Mouse (Mus musculus) lung, postnatal 14 days (tissue): ENCODE results near the gene Npff.
A peak's percentile ranks its signal among the peaks of the same experiment; 100 is the strongest.

Experiments used
- DNase-seq: peaks from one replicate; pipeline ENCODE4 v3.0.0; 2021

Gene Npff

DNA sequence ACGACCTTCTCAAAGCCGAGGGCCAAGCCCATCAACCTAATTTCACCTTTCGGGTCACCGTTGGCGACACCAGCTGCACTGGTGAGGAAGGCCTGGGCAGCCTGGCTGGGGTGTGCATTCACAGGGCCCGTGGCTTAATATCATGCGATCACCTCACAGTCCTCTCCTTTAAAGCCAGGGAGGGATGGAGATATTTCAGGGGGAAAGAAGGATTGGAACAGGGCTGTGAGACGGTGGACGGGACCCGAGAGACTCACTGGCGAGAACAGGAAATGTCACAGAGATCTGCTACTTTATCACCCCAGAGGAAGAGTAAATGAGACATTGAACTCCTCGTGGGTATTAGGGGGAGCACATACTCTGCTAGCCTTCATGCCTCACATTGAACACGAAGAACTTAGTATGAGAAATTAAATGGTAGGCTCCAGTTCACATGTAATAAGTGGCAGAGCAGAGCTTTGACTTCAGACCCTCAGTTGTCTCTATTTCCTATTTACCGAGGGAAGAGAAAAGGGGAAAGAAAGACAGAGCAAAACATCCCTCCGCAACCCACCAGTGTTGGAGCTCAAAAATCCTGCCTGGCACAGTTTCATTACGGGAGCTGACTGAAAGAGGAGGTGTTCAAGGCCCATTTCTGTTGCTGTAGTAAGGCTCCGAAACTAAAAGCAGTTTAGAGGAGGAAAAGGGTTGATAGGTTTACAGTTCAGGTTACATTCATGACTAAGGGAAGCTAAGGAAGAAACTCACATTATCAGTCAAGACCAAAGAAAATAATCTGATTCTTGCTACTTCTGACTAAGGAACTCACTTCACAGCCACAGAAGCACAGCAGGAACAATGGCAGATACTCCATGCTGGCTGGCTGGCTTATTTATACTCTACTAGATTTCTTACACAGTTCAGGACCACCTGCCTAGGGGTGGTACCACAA is 5.3 kb downstream of the Npff start:
- DNase-seq: no peak

DNA sequence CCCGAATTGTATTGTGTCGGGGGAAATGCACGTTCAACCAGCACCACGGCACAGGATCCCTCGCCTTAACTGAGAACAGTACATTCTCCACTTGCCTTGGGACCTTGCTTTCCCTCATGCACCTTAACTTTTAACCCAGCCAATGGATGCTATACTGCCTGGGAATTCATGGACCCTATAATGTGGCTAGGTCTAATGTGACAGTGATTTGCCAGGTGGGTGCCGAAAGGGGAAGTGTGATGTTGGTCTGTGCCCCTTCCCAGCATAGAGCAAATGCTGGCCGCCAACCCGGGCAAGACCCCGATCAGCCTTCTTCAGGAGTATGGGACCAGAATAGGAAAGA is 5.9 kb downstream of the Npff start:
- no peak for DNase-seq

DNA sequence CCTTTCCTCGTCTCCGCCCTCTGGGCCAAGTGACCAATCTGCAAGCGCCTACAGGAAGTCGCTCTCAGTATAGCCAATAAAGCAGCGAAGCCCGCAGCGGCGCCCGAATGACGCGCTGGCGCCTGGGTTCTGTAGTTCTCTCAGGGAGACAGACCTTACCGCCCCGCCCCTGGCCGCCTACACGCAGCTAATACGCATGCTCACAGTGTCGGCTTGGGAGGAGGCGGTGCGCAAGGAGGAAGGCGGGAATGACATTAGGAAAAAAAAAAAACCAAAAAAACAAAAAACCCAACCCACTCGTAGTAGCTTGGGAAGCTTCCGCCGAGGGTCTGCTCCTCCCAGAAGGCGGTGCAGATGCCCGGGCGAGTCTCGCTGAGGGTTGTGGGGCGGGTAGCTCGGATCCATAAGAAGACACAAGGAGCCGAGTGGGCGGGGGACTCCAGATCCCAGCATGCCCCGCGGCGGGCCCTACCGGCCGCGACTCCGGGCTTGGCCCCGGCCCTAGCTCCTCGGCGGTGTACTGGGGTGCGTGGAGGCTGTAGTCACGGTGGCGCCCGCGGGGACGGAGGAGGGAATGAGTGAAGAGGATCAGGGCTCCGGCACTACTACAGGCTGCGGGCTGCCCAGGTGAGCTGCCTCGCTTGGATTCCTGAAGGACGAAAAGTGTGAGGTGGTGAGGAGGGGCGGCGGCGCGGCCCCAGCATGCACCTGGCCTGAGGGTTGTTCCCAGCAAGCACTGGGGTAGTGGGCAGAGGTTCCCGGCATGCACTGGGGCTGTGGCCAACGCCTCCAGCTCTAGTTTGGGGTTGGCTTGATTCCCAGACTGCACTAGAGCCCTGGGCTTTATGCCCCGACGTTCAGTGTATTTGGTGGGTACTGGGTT is 6.5 kb downstream of the Npff start, which contains the start of gene Tarbp2:
TSS of gene Tarbp2 (plus strand) at position 217 of the 883 bp plus-strand sequence.
- peak; percentile 99 for DNase-seq

DNA sequence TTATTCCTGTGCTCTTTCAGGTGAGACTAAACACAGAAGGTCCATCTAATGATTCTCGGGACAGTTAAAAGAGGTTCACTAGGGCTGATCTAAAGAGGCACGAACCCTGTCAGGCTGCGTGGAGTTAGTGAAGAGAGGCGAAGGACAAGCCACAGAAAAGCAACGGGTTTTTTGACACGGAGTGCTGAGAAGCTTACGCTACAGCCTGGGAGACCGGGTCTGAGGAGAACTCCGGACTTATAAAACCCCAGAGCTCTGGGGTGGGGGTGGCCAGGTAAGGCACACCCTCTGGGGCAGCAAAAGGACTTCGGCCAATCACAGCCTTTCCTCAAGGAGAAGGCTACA is 7.1 kb downstream of the Npff start:
- no peak for DNase-seq

DNA sequence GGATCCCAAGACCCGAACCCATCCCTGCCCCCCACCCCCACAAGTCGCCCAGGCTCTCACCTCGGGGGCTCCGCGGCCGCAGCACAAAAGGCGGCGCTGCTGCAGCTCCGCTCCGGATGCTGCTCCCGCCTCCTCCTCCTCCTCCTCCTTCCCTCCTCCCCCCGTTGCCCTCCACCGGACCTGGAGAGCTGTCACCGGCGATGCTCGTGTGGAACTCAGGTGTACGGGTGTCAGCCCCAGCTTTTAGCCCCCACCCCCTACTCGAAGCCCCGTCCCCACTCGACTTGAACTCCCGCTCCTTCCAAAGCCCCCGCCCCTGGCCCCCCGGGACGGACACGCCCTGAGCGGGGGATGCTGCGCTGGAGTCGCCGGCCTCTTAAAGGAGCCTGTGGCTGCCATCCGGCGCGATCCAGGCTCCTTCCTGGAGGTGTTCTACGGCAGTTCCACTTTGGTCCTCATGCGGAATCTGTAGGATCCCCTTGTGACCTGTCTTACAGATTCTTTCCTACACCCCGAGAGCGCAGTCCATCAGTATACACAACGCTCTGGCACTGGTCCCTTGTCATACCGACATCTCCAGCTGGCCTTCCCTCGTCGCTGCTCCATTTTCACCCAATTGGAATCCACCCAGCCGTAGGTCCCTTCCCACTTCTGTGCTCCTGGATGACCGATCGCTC is 7.9 kb downstream of the Npff start, which contains the start of gene Map3k12:
TSS of gene Map3k12 (minus strand) at position 337 of the 677 bp plus-strand sequence.
- DNase-seq: peak; percentile 69

DNA sequence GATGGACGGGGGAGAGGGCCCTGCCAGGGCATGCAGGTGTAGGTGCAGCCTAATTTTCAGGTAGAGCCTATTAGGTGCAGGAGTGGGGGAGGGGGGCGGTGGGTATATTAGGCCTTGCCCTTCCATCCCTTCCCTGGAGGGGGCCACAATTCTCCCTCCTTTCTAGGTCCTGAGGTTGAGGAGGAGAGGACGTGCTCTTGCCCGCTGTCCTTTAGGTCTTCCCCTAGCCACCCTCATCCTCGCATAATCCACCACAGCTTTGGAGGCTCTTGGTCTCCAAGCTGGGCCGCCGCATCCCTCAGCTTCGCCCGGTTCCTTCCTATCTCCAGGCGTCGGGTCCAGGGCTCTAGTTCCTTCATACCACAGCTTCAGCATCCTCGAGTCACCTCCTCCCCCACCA is 8.4 kb downstream of the Npff start:
- no peak for DNase-seq

DNA sequence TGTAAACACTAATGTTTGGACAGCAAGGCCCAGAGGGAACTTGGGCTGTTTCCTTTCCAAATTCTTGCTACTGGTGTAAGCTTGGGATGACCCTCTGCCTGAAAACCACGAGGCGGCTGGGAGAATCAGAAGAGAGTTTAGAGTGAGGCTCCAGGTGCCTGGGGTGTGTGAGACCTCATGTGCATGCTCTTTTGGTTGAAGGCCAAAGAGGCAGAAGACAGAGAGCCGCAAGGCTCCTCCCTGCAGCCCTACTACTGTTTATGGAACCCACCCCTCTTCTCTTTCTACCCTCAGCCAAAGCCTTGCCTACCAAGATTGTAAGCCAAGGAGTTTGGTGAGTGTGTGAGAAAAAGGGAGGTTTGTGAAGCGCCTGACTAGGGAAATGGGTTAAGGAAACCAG is 9.0 kb downstream of the Npff start:
- no peak for DNase-seq

DNA sequence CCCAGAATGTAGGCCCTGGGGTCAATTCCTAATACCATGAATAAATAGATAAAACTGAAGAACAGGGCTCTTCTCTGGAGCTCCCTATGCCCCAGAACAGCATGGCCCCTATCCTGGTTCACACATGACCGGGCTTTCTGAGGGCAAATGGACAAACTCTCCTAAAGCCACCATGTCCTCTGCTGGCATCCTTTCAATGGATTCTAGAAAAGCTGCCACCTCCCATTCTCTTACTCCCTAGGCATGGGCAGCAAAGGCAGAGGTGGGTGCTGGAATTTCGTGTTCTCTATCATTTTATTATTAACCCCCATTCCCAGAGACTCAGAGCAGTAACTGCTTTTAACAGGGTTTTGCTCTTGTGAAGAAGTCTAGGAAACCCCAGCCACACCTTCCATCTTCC is 9.5 kb downstream of the Npff start:
- DNase-seq: no peak

DNA sequence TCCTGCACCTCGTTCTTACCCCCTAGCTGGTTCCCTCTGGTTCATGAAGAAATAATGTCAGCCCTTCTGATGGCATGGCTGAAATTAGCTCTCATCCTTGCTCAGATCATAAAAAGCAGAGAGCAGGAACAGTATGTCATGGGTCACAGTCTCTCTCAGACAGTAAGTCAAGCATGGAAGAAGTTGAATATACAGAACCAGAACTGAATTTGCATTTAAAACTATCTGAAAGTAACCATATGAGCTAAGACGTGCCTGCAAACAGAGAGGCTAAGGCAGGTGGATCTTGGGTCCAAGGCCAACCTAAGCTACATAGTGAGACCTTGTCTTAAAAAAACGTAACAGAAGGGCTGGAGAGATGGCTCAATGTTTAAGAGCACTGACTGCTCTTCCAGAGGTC is 11.7 kb downstream of the Npff start:
- DNase-seq: no peak

DNA sequence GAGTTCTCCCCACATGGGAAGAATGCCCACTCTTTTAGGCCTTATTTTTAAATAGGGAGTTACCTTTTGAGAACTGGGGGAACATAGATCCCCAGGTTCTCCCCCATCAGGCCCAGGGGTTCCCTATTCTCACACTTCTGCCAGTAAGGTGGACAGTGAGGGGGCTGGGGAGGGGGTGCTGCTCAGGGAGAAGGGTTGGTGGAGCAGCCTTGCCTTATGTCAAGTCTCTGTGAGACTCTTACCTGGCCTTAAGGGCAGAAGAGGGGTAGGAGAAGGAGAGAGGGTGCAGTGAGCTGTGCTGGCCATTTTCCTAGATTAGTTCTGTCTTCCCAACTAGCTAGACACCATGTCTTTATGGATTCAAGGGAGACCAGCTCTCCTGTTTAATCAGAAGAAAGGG is 12.3 kb downstream of the Npff start:
- no peak for DNase-seq

DNA sequence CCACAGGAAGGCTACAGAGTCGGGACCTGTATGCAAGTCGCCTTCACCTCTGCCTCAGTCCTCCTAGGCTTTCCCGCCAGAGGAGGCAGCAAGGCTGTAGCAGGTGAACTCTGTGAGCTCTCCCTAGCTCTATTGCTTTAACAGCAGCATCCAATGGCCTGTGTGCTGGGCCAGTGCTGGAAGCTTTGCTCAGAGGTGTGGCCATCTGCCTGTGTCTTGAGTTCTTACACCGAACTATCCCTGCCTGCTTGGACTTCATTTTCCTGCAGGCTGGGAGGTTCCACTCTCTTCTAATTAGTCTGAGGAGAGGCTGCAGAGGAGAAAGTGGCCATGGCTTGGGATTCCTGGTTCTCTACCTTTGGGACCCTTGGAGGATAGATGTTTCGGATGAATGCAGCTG is 12.7 kb downstream of the Npff start:
- no peak for DNase-seq

DNA sequence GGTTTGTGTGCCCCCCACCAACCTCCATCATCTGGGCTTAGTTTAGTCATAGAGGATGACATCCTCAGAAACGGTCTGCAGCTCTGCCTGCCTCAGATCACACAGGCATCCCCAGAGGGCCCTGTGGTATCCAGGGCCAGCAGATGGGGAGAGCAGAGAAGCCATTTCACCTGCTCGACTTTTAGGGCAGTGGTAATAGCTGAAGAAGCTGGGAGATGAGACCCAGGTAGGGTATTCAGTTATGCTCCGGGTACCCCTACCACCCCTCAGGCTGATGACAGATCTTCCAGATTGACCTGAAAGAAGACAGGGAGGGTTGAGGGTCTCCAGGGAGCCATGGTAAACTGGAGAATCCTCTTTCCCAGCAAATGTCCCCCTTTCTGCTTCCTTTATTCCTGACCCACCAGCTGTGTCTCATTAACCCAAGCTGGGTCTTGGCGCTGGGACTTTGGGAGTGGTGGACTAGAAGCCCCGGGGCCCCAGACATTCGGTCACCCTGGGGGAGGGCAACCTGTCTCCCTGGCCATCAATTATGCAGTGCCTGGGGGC is 13.4 kb downstream of the Npff start:
- DNase-seq: no peak

DNA sequence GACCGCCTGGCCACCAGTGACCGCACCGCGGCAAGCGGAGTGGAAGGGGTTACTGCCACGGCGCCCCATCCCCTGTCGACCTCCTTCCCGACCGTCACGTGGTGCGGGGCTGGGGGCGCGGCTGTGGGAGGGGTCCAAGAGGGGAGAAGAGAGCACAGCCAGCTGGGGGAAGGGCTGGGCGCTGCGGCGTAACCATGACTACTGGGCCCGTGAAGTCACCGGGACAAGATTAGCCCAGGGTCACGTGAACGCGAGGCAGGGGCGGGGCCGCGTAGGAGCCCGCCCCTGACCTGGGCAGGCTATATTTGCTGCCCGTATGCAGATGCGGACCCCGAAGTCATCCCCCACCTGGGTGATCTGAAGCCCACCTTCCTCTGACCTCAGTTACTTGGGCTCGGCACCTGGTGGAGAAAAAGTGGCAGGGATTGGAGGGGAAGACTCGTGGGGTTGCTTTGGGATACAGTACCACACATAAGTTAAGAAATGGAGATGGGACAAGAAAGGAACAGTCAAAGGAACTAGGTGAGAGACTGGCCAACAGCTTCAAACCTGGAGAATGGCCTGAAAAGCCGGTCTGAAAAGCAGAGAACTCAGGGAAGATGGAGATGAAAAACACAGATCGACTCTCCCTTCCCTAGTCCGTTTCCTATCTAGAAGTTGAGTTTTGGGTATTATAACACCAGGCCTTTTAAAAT is 14.0 kb downstream of the Npff start:
- DNase-seq: peak; percentile 82

DNA sequence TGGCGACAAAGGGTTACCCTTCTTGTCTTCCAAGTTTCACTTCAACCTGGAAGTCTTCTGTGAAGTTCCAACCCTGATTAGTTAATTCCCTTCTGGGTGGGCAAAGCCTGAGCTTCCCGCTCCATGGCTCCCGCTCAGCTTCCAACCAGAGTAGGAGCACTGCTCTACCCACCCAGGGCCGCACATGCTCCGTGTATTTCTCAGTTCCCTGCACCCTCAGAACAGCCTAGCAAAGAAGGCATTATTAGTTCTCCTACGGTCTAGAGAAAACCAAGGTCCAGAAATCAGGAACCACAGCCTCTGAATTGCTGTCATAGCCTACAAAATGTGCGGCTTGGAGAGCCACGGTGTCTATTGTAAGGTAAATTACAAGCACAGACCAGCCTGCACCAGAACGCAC is 14.6 kb downstream of the Npff start:
- no peak for DNase-seq

DNA sequence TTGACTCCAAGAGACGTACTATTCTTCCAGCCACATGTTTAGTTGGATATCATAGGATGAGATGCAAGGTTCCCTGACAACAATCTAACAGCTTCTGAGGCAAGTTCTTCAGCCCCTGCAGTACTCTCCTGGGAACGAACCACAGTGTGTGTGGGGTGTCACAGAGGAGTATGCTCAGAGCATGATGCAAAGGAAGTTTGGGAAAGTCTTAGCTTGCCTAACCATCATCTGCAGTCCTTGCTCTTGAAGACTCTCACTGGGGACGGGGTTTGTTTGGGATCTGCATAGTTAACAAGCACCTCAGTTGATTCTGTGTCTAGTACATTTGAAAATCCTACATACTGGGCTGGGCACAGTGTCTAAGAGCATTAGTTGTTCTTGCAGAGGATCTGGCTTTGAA is 16.4 kb downstream of the Npff start:
- no peak for DNase-seq

DNA sequence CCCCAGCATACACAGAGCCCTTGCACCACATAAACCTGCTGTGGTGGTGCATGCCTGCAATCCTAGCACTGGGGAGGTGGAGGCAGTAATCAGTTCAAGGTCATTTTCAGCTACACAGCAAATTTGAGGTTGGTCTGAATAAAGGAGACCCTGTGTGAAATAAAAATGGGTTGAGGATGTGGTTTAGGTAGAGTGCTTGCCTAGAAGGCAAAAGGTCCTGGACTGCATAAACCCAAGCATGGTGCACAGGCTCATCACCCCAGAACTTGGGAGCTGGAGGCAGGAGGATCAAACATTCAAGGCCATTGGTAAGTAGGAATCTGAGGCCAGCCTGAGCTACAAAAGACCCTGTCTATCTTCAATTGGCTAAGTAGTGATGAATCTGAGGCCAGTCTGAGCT is 17.2 kb downstream of the Npff start:
- no peak for DNase-seq

DNA sequence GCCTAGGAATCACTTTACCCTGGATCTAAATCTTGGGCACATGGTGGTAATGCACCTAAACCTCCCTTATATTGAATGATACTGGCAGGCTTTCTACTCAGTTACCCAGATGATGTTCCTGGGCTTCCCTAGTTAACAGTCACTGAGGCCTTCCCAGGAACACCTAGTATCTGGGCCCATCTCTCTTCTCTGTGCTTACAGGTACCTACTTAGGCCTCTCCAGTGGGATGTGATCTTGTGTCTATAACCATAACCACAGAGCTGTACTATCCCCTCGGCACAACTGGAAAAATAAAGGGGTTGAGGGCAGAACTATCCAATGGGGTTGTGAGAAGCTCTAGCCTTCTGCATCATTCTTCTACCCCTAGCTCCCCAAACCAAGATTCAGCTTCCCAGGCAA is 17.9 kb downstream of the Npff start:
- DNase-seq: no peak

DNA sequence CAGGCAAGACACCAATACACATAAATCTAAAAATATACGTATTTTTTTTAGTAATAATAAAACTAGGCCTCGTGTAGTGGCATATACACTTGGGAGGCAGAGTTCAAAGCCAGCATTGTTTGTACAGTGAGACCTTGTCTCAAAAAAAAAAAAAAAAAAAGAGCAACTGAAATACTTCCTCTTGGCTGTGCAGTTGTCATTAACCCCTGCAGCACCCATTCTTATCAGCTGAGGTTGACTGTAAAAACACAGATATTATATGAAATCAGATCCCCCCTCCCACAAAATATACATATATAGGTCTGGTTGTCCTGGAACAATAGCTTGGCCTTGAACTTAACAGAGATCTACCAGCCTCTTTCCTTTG is 18.3 kb downstream of the Npff start:
- no peak for DNase-seq

DNA sequence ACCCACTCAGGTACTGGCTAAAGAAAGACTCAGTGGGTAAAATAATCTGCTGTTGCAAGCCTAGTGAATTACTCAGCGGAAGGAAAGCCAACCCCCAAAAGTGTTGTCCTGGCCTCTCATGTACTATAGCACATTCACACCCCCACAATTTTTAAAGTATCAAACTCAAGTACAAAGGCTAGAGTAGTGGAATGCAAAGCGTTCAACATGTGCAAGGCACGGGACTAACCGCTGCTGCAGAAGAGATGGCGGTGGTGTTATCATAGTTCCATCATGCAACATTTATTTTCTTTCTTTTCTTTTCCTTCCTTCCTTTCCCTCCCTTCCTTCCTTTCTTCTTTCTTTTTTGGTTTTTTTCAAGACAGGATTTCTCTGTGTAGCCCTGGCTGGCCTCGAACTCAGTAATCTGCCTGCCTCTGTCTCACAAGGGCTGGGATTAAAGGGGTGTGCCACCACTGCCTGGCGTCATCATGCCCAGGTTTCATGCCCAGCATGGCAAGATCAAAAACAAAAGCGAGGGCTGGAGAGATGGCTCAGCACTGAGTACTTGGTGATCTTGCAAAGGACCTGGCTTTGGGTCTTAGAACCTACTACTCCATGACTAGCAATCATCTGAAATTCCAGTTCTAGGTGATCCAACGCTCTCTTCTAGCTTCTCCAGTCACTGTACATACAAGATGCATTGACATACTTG is 18.8 kb downstream of the Npff start:
- no peak for DNase-seq

DNA sequence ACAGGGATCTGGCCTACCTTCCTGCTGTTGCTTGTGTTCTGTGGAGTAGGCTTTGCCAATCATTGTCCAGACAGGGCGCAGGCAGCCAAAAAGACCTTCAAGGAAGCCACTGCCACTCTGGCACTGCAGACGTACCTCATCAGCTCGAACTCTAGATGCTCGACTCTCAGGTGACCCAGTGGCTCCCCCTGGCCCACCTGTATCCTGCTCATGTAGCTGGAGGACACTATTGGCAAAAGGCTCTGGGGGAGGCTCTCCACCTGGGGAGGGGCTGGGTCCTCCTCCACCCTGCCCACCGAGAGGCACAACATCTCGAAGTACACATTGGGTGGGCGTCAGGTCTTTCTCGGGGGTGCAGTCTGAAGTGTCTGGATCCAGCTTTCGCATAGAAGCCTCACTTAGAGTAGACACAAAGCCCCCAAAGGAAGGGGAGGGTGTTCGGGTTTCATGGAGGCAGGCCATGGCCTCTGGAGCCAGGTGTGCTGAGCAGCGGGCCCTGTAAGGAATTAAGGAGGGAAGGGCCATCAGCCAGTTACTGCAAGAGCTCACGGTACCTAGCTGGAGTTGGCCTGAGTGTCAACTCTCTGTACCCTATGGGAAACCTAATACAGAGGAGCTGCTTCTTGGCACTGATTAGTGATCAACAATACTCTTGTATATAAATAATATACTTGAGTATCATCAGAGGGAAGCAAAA is 19.5 kb downstream of the Npff start:
- no peak for DNase-seq
